Mouse (Mus musculus) forebrain, postnatal 0 days (tissue): ENCODE measurements around the gene Ddah1. TPM values are rescaled to one million over a fixed set of nuclear protein-coding genes. Genes with fewer than 3 reads are reported as not detected.

Source experiments
- ATAC-seq: fragments of 200-750 bp; cut with Nextera tagmentation; 2 replicates; pipeline ENCODE4 v1.8.0; 2017; ENCODE audit warnings: mild to moderate bottlenecking, moderate library complexity
- DNase-seq: peaks from one replicate; pipeline ENCODE4 v3.0.0-alpha.2; 2015
- H3K27ac ChIP-seq: fragments of 300-500 bp; sonication (generic); 2 replicates; pipeline ENCODE4 v1.5.1; 2014; ENCODE audit warnings: low read depth, mild to moderate bottlenecking, antibody characterized with exemption, low read length, moderate library complexity, mixed read lengths
- H3K27me3 ChIP-seq: fragments of 300-500 bp; sonication (generic); 2 replicates; pipeline ENCODE4 v1.6.1; 2014; ENCODE audit warnings: mild to moderate bottlenecking, low read length, mixed read lengths; ENCODE audit not compliant: insufficient read depth
- H3K36me3 ChIP-seq: fragments of 300-500 bp; sonication (generic); 2 replicates; pipeline ENCODE4 v1.6.1; 2014; ENCODE audit warnings: mild to moderate bottlenecking, moderate library complexity; ENCODE audit not compliant: insufficient read depth
- H3K4me1 ChIP-seq: fragments of 300-500 bp; sonication (generic); 2 replicates; pipeline ENCODE4 v1.6.1; 2014; ENCODE audit warnings: antibody characterized with exemption; ENCODE audit not compliant: insufficient read depth
- H3K4me2 ChIP-seq: fragments of 300-500 bp; sonication (generic); 2 replicates; pipeline ENCODE4 v1.6.1; 2014; ENCODE audit warnings: low read depth, mild to moderate bottlenecking, moderate library complexity
- H3K4me3 ChIP-seq: fragments of 300-500 bp; sonication (generic); 2 replicates; pipeline ENCODE4 v1.5.1; 2014; ENCODE audit warnings: low read depth, low read length, mixed read lengths
- H3K9ac ChIP-seq: fragments of 300-500 bp; sonication (generic); 2 replicates; pipeline ENCODE4 v1.6.1; 2014; ENCODE audit warnings: mild to moderate bottlenecking
- H3K9me3 ChIP-seq: fragments of 300-500 bp; sonication (generic); 2 replicates; pipeline ENCODE4 v1.6.1; 2016; ENCODE audit warnings: low read length
- CTCF ChIP-seq: sonication (generic); IDR thresholded peaks from 2 replicates; pipeline ENCODE4 v1.5.1; 2016; ENCODE audit warnings: antibody characterized with exemption, control low read depth, low read depth
- WGBS: fragments of 180-500 bp; shearing (Covaris S2); extraction: QIAGEN DNeasy Blood & Tissue Kit; methylation state at CpG from one replicate; pipeline ENCODE4 v1.1.7; 2014; 5-methylcytosine and 5-hydroxymethylcytosine counted together
- polyA plus RNA-seq: library from polyadenylated mRNA; unstranded; fragments of >200 nt; fragmentation: Nextera tagmentation; extraction: Ambion mirVana; gene quantifications from 2 replicates; pipeline ENCODE4 v1.2.1, GENCODE M21; 2015
- total RNA-seq: library from RNA; depleted of rRNA; stranded (reverse); fragments of >200 nt; gene quantifications from 2 replicates; pipeline ENCODE4 v1.2.3, GENCODE M21; 2014

Gene Ddah1
- total and polyA plus RNA-seq, 2 experiments from 2014 or later: 147 to 206 TPM

DNA sequence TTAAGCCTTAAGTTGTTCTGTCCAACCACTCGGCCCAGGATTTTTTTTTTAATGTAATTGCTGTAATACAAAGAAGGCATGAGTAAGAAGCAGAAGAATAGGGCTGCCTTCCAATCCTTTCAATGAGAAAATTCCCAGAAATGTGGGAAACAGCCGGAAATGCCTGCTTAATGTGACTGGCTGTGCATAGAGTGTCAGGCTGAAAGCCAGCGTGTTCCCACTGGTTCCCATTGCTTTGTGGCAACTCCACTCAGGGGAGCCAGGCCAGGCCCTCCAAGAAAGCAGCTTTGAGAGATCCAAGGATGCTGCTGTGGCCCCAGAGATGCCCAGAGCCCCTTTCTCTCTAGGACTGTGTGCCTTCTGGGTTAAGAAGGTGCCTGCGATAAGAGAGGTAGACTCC lies 126.9 kb downstream of the Ddah1 start:
- Histone ChIP-seq H3K4me2 (no peak overlapping the region), H3K4me1 (no peaks in the 10 kb centered on the region; the same call in 1 of the 2 replicates), H3K9ac (no peak overlapping the region), H3K9me3 (no peaks in the 10 kb centered on the region), H3K36me3 (no peaks in the 10 kb centered on the region), H3K27ac (peak overlapping the region; percentile 59), H3K4me3 (no peak overlapping the region), H3K27me3 (no peaks in the 10 kb centered on the region)
- WGBS: 19% methylated on average over 4 of the region's 4 CpGs
- ATAC-seq: peak; percentile 66
- peak; percentile 76 for DNase-seq
- TF ChIP-seq CTCF: no peak

DNA sequence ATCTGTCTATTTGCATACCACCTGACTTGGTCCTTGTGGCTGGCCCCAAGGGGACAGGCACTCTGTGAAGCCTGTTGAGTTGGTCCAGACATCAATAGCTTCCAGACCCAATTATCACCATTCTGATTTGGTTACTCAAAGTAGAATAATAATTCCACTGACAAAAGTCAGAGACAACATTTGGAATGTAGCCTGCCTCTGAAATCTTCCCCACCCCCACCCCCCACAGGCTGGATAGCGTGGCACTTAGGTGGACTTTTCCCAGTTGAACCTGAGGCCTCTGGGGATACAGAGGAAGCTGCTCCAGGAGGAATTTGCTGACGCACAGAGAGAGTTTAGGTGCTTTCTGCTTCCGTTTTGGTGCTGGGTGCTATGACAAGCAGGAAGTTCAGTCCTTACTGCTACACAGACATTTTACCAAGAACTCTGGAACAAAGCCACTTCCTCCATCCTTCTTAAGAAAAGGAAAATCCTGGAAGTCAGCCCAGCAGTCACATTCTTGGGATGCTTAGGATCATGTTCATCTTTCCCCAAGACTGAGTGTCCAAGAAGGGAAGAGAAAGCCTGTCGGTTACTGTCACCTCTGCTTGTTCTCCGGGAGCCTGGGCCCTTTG lies 127.5 kb downstream of the Ddah1 start:
- Histone ChIP-seq H3K9me3 (no peaks in the 10 kb centered on the region), H3K4me3 (no peak overlapping the region), H3K27me3 (no peaks in the 10 kb centered on the region), H3K9ac (no peak overlapping the region), H3K27ac (peak overlapping the region; percentile 59), H3K4me2 (no peak overlapping the region), H3K36me3 (no peaks in the 10 kb centered on the region), H3K4me1 (no peaks in the 10 kb centered on the region; the same call in 1 of the 2 replicates)
- 45% methylated on average over 5 of the region's 5 CpGs for WGBS
- TF ChIP-seq CTCF: no peak
- DNase-seq (no peak), ATAC-seq (no peak)

DNA sequence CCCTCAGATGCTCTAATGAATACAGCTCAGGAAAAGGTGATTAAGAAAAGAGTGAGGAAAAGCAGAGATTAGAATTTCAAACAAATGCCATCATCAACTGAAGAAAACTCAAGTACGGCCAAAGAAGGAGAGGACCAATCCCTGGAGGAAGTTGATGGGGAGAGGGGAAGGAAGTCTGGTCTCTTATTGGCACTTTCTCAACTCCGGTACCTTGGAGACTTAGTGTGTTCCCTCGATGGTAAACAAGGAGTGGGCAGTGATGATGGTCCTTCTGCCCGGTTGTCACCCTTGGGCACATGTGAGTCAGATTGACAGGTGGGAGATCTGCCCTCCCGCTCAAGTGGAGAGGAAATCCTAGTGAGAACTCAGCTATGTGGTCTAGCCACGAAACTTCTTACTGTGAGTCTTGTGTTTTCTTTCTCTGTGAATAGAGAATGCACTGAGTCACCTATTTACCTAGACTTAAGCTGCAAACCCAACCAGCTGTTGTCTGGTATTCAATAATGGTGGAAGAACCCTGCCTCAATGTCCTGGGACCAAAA lies 129.0 kb downstream of the Ddah1 start:
- H3K4me2 ChIP-seq: no peak overlapping the region
- ATAC-seq (no peak), DNase-seq (no peak)
- no peak overlapping the region for H3K4me3 ChIP-seq
- no peaks in the 10 kb centered on the region for H3K9me3 ChIP-seq
- no peak overlapping the region for H3K9ac ChIP-seq
- no peak for TF ChIP-seq CTCF
- H3K27ac ChIP-seq: no peak overlapping the region
- no peaks in the 10 kb centered on the region for H3K27me3 ChIP-seq
- H3K36me3 ChIP-seq: no peaks in the 10 kb centered on the region
- H3K4me1 ChIP-seq: no peaks in the 10 kb centered on the region; the same call in 1 of the 2 replicates
- WGBS: 67% methylated on average over 6 of the region's 6 CpGs

DNA sequence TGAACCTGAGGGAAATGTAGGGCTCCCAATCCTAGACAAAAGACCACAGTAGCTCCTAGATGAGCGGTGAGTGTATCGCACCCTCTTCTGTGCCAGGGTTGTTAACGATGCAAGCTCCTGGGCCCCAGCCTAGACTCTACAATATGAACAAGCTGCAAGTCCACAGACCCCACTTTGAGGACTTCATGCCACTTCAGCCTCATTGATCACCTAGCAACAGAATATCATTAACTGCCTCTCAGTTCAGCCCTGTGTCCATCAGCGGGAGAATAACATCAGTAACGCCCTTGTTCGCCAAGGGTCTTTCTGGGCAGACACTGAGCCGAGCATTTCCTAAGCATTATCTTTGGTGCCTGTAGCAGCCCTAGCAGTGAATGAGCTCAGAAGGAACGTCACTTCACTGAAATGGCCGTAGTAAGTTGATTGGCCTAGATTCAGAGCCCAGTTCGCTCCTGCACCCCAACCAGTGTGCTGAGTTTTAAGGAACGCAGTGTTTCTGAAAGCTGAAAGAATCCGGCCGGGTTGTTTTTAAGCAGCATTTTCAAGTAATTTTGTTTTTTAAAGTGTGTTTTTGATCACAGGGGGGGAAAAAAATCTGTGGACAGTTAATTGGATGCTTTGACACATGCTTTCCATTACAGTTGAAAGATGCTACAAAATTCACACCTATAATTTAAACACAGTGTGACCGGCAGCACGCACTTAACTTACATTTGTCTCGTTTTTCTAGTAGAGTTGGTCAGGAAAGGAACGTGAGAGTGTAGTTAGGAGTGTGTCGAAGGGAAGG lies 132.1 kb downstream of the Ddah1 start:
- no peak overlapping the region for H3K4me2 ChIP-seq
- H3K9ac ChIP-seq: no peak overlapping the region
- ATAC-seq (peak; percentile 95), DNase-seq (peak; percentile 68)
- H3K9me3 ChIP-seq: no peaks in the 10 kb centered on the region
- H3K27ac ChIP-seq: peak overlapping the region; percentile 68
- WGBS: 18% methylated on average over 18 of the region's 18 CpGs
- no peaks in the 10 kb centered on the region for H3K36me3 ChIP-seq
- no peak overlapping the region for H3K4me3 ChIP-seq
- no peaks in the 10 kb centered on the region for H3K27me3 ChIP-seq
- TF ChIP-seq CTCF: no peak
- no peaks in the 10 kb centered on the region; the same call in 1 of the 2 replicates for H3K4me1 ChIP-seq

DNA sequence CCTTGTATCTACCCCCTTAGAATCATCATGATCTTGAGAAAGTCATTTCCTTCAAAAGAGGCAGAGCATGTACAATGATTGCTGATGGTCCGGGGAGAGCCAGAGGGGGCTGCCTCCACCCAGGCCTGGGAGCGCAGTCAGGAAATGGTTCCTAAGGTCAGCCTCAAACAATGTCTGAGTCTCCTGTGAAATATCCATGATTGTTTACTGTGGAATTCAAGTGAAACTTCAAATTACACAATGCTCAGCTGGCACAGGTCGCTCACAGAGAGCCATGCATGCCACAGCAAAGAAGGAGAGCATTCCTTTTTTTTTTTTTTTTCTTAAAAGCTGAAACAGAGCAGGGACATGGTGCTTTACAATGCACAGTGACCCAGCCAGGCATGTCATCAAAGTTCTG lies 134.0 kb downstream of the Ddah1 start:
- Histone ChIP-seq H3K9ac (no peak overlapping the region), H3K27me3 (no peaks in the 10 kb centered on the region), H3K4me3 (no peak overlapping the region), H3K4me2 (no peak overlapping the region), H3K9me3 (no peaks in the 10 kb centered on the region), H3K4me1 (no peaks in the 10 kb centered on the region), H3K27ac (no peak overlapping the region), H3K36me3 (no peaks in the 10 kb centered on the region)
- no peak for TF ChIP-seq CTCF
- DNase-seq (no peak), ATAC-seq (no peak)
- 90% methylated on average over 3 of the region's 3 CpGs for WGBS

DNA sequence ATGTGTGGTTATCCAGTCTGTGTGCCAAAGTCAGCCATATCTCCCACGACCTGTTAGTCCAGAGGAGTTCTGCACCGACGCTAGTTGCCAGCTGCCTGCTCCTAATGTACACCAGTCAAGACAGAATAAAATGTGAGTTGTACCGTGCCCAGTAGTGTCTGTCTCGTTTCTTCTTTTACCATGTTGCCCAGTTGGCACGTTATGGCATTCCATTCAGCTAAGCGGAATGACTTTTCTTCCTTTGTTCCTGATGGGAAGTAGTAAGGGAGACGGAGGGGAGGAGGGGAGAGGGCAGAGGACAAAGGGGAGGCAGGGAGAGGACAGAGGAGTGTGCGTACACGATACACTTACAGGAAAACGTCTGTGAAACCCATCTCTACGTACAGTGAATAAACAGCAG lies 135.7 kb downstream of the Ddah1 start:
- ATAC-seq (no peak), DNase-seq (no peak)
- Histone ChIP-seq H3K4me1 (no peaks in the 10 kb centered on the region), H3K4me2 (no peak overlapping the region), H3K27me3 (no peaks in the 10 kb centered on the region), H3K36me3 (no peaks in the 10 kb centered on the region), H3K4me3 (no peak overlapping the region), H3K27ac (no peak overlapping the region), H3K9ac (no peak overlapping the region), H3K9me3 (no peaks in the 10 kb centered on the region)
- TF ChIP-seq CTCF: no peak
- 39% methylated on average over 12 of the region's 12 CpGs for WGBS

DNA sequence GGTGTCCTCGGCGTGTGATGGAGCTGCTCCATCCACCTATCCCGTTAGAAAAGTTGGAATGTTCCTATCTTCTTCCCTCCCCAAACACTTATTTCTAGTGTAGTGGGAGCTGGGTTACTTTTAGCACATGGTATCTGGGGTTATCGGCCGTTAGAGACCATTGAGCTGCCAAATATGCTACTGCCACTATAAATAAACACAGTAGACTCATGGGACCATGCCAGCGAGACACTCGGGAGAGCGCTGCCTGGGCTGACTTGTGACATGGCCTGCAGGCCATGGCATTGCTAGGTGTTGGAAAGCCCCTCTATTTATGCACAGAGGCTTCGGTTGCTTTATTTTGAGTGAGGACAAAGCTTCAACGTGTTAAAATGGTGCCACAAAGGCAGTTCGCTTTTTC lies 139.3 kb downstream of the Ddah1 start:
- DNase-seq (no peak), ATAC-seq (no peak)
- no peaks in the 10 kb centered on the region for H3K36me3 ChIP-seq
- H3K4me2 ChIP-seq: no peak overlapping the region
- H3K4me1 ChIP-seq: peaks cover 3% of the 10 kb centered on the region; the same call in 1 of the 2 replicates
- no peak overlapping the region for H3K9ac ChIP-seq
- H3K4me3 ChIP-seq: no peak overlapping the region
- H3K27me3 ChIP-seq: no peaks in the 10 kb centered on the region
- no peak overlapping the region for H3K27ac ChIP-seq
- TF ChIP-seq CTCF: no peak
- no peaks in the 10 kb centered on the region for H3K9me3 ChIP-seq
- WGBS: 64% methylated on average over 11 of the region's 11 CpGs
